Mouse (Mus musculus) hindbrain, embryonic 13.5 days (tissue): ENCODE data around the gene Ppp1r12a. TPM values are rescaled to one million over a fixed set of nuclear protein-coding genes. Genes with fewer than 3 reads are reported as not detected.
A peak's percentile ranks its signal among the peaks of the same experiment; 100 is the strongest.

Experiments used
- ATAC-seq: fragments of 200-750 bp; cut with Nextera tagmentation; 2 replicates; pipeline ENCODE4 v1.8.0; 2017; ENCODE audit warnings: moderate TSS enrichment; ENCODE audit not compliant: low FRiP score
- H3K27ac ChIP-seq: fragments of 300-500 bp; sonication (generic); 2 replicates; pipeline ENCODE4 v1.5.1; 2015; ENCODE audit warnings: inconsistent platforms, mild to moderate bottlenecking, moderate library complexity
- H3K27me3 ChIP-seq: fragments of 300-500 bp; sonication (generic); 2 replicates; pipeline ENCODE4 v1.6.1; 2015; ENCODE audit warnings: mild to moderate bottlenecking, inconsistent platforms
- H3K36me3 ChIP-seq: fragments of 300-500 bp; sonication (generic); 2 replicates; pipeline ENCODE4 v1.6.1; 2015; ENCODE audit warnings: mild to moderate bottlenecking, inconsistent platforms
- H3K4me1 ChIP-seq: fragments of 300-500 bp; sonication (generic); replicated peaks from 2 replicates; pipeline ENCODE4 v1.6.1; 2015; ENCODE audit warnings: inconsistent platforms
- H3K4me2 ChIP-seq: fragments of 300-500 bp; sonication (generic); 2 replicates; pipeline ENCODE4 v1.6.1; 2015; ENCODE audit warnings: inconsistent platforms, mild to moderate bottlenecking, moderate library complexity
- H3K4me3 ChIP-seq: fragments of 300-500 bp; sonication (generic); 2 replicates; pipeline ENCODE4 v1.5.1; 2015; ENCODE audit warnings: mild to moderate bottlenecking, inconsistent platforms
- H3K9ac ChIP-seq: fragments of 300-500 bp; sonication (generic); 2 replicates; pipeline ENCODE4 v1.6.1; 2015; ENCODE audit warnings: mild to moderate bottlenecking, inconsistent platforms
- H3K9me3 ChIP-seq: fragments of 300-500 bp; sonication (generic); 2 replicates; pipeline ENCODE4 v1.6.1; 2016; ENCODE audit warnings: inconsistent platforms
- WGBS: fragments of 180-500 bp; shearing (Covaris S2); methylation state at CpG from one replicate; pipeline ENCODE4 v1.1.7; 2015; 5-methylcytosine and 5-hydroxymethylcytosine counted together
- polyA plus RNA-seq: library from polyadenylated mRNA; unstranded; fragments of >200 nt; fragmentation: Nextera tagmentation; extraction: Ambion mirVana; gene quantifications from 2 replicates; pipeline ENCODE4 v1.2.1, GENCODE M21; 2015

The Ppp1r12a gene
- polyA plus RNA-seq, 1 experiment from 2014 or later = 80.6 TPM

- Histone ChIP-seq H3K36me3 (no peaks in the 10 kb centered on the region), H3K9me3 (no peaks in the 10 kb centered on the region), H3K9ac (peak overlapping the region; percentile 81), H3K27me3 (peaks cover 27% of the 10 kb centered on the region), H3K4me1 (peaks cover 17% of the 10 kb centered on the region), H3K4me3 (peak overlapping the region; percentile 74), H3K27ac (peak overlapping the region; percentile 52), H3K4me2 (peak overlapping the region; percentile 96)
- peak; percentile 65 for ATAC-seq
- WGBS = under 1% methylated on average over 107 of the region's 129 CpGs
Observed at GRCm38 (mm10) chr10:108332571-108333541, 170.9 kb downstream of the Ppp1r12a start.

- ATAC-seq = no peak
- Histone ChIP-seq H3K4me3 (peak overlapping the region; percentile 74), H3K27me3 (peaks cover 24% of the 10 kb centered on the region), H3K9ac (0 out of 2 replicates have a peak overlapping the region, but pooled peaks have one; percentile 29), H3K4me2 (peak overlapping the region; percentile 96), H3K9me3 (no peaks in the 10 kb centered on the region), H3K27ac (no peak overlapping the region), H3K4me1 (peaks cover 22% of the 10 kb centered on the region), H3K36me3 (no peaks in the 10 kb centered on the region)
- 6% methylated on average over 12 of the region's 12 CpGs for WGBS
Observed at GRCm38 (mm10) chr10:108333642-108334041, 171.6 kb downstream of the Ppp1r12a start.

Other genes with a start within 250 kb of the Ppp1r12a start
- gene Pawr, start 169.9 kb downstream of the Ppp1r12a start, polyA plus RNA-seq = 3.2 and 4.6 TPM in 2 replicates